Mouse (Mus musculus) lung, adult 2 months (tissue): ENCODE results near the gene Cxcl2. TPM values are rescaled to one million over a fixed set of nuclear protein-coding genes. Genes with fewer than 3 reads are reported as not detected.

Experiments used
- DNase-seq: peaks from one replicate; pipeline ENCODE4 v3.0.0; 2022
- H3K4me1 ChIP-seq: fragments of 200-500 bp; 2 replicates; pipeline ENCODE4 v1.6.1; 2011; ENCODE audit warnings: low read length; ENCODE audit not compliant: control insufficient read depth, insufficient read depth
- H3K4me3 ChIP-seq: fragments of 200-500 bp; replicated peaks from 2 replicates; pipeline ENCODE3; 2011; ENCODE audit warnings: low read depth, mild to moderate bottlenecking, control low read depth, low read length; ENCODE audit errors: extremely low read depth
- CTCF ChIP-seq: fragments of 200-500 bp; IDR thresholded peaks from 2 replicates; pipeline ENCODE4 v1.5.1; 2011; ENCODE audit warnings: mild to moderate bottlenecking, low read length, control low read depth; ENCODE audit not compliant: insufficient read depth
- POLR2A ChIP-seq: fragments of 200-500 bp; IDR thresholded peaks from 2 replicates; pipeline ENCODE4 v1.6.1; 2011; ENCODE audit warnings: low read depth, mild to moderate bottlenecking, control low read depth, low read length, borderline replicate concordance; ENCODE audit errors: extremely low read depth
- WGBS: fragments of 180-500 bp; shearing (Covaris S2); methylation state at CpG from one replicate; pipeline ENCODE4 v1.1.7; 2018; 5-methylcytosine and 5-hydroxymethylcytosine counted together
- polyA plus RNA-seq: library from polyadenylated mRNA; depleted of rRNA; stranded (reverse); fragments of >200 nt; gene quantifications from 2 replicates; pipeline ENCODE4 v1.2.3, GENCODE M21; 2012

Cxcl2 gene
- polyA plus RNA-seq, 1 experiment = 2.2 TPM

- no peak for TF ChIP-seq CTCF
- TF ChIP-seq POLR2A = no peak
- WGBS = 69% methylated on average over 2 of the region's 2 CpGs
- no peak for DNase-seq
Observed at GRCm38 (mm10) chr5:90919495-90919894, 15.8 kb downstream of the Cxcl2 start.

GRCm38 (mm10) chr5:90922958-90923357, 19.3 kb downstream of the Cxcl2 start:
- no peak for DNase-seq
- 82% methylated on average over 4 of the region's 4 CpGs for WGBS

More at GRCm38 (mm10) chr5:90919495-90919894, 15.8 kb downstream of the Cxcl2 start:
- Histone ChIP-seq H3K4me3 (no peak overlapping the region), H3K4me1 (no peaks in the 10 kb centered on the region)

GRCm38 (mm10) chr5:90930546-90930945, 26.9 kb downstream of the Cxcl2 start:
- DNase-seq = no peak
- 27% methylated on average over 2 of the region's 2 CpGs for WGBS
- Histone ChIP-seq H3K4me3 (peak overlapping the region; percentile 95), H3K4me1 (peaks cover 10% of the 10 kb centered on the region)
- TF ChIP-seq CTCF (no peak), POLR2A (no peak)

More at GRCm38 (mm10) chr5:90922958-90923357, 19.3 kb downstream of the Cxcl2 start:
- Histone ChIP-seq H3K4me1 (no peaks in the 10 kb centered on the region), H3K4me3 (no peak overlapping the region)
- TF ChIP-seq POLR2A = no peak
- TF ChIP-seq CTCF = no peak

- DNase-seq = peak; percentile 84
- TF ChIP-seq POLR2A (peak; percentile 25; the same call in 1 of the 2 replicates), CTCF (peak; percentile 39; the same call in 1 of the 2 replicates)
- under 1% methylated on average over 79 of the region's 79 CpGs for WGBS
Observed at GRCm38 (mm10) chr5:90930971-90931851, 27.5 kb downstream of the Cxcl2 start, which contains the start of gene Mthfd2l. Mthfd2l (plus strand) TSS chr5:90931117.

GRCm38 (mm10) chr5:90931911-90932310, 28.2 kb downstream of the Cxcl2 start:
- no peak for DNase-seq

More at GRCm38 (mm10) chr5:90930971-90931851, 27.5 kb downstream of the Cxcl2 start, which contains the start of gene Mthfd2l:
- H3K4me3 ChIP-seq = peak within 1 kb of the TSS; percentile 95
- H3K4me1 ChIP-seq = peaks cover 10% of the 10 kb centered on the region

GRCm38 (mm10) chr5:90936706-90937105, 33.0 kb downstream of the Cxcl2 start:
- Histone ChIP-seq H3K4me3 (no peak overlapping the region), H3K4me1 (peaks cover 4% of the 10 kb centered on the region)
- WGBS = 48% methylated on average over 2 of the region's 2 CpGs
- no peak for TF ChIP-seq CTCF
- no peak for DNase-seq

More at GRCm38 (mm10) chr5:90931911-90932310, 28.2 kb downstream of the Cxcl2 start:
- peaks cover 10% of the 10 kb centered on the region for H3K4me1 ChIP-seq
- 13% methylated on average over 6 of the region's 6 CpGs for WGBS
- H3K4me3 ChIP-seq = peak overlapping the region; percentile 70
- TF ChIP-seq POLR2A = no peak
- TF ChIP-seq CTCF = no peak

- no peak for DNase-seq
- WGBS = 79% methylated on average over 2 of the region's 2 CpGs
- Histone ChIP-seq H3K4me3 (no peak overlapping the region), H3K4me1 (no peaks in the 10 kb centered on the region)
- no peak for TF ChIP-seq POLR2A
- TF ChIP-seq CTCF = no peak
Observed at GRCm38 (mm10) chr5:90945453-90945852, 41.8 kb downstream of the Cxcl2 start.

- no peak for DNase-seq
- WGBS = 76% methylated on average over 15 of the region's 15 CpGs
- TF ChIP-seq POLR2A (no peak), CTCF (no peak)
- Histone ChIP-seq H3K4me3 (no peak overlapping the region), H3K4me1 (no peaks in the 10 kb centered on the region)
Observed at GRCm38 (mm10) chr5:90949499-90949898, 45.8 kb downstream of the Cxcl2 start.

- Histone ChIP-seq H3K4me1 (no peaks in the 10 kb centered on the region), H3K4me3 (no peak overlapping the region)
- DNase-seq = no peak
- 22% methylated on average over 2 of the region's 2 CpGs for WGBS
- TF ChIP-seq CTCF (0 out of 2 replicates have a peak, but pooled peaks have one; percentile 33), POLR2A (no peak)
Observed at GRCm38 (mm10) chr5:90951475-90951874, 47.8 kb downstream of the Cxcl2 start.
